Mouse (Mus musculus) left cerebral cortex, postnatal 14 days (tissue): ENCODE measurements around the gene Nfic. TPM values are rescaled to one million over a fixed set of nuclear protein-coding genes. Genes with fewer than 3 reads are reported as not detected.
A peak's percentile ranks its signal among the peaks of the same experiment; 100 is the strongest.

Experiments
- DNase-seq, 2 experiments: peaks; one replicate each; pipeline ENCODE4 v3.0.0; 2021 to 2022; ENCODE audit warnings: low spot score in 2 of 2, mixed read lengths in 1 of 2
- intact Hi-C: fragments of 180-260 bp; cut with DNase I; formaldehyde crosslinking; loops from one replicate; pipeline ENCODE4 v1.15.1; 2025
- total RNA-seq, 2 experiments: library from RNA; stranded (reverse); gene quantifications; 2 replicates each; pipeline ENCODE4 v1.2.3; 2021

Gene Nfic
- total RNA-seq, 2 experiments from 2014 or later = 67.0 to 69.8 TPM

DNA sequence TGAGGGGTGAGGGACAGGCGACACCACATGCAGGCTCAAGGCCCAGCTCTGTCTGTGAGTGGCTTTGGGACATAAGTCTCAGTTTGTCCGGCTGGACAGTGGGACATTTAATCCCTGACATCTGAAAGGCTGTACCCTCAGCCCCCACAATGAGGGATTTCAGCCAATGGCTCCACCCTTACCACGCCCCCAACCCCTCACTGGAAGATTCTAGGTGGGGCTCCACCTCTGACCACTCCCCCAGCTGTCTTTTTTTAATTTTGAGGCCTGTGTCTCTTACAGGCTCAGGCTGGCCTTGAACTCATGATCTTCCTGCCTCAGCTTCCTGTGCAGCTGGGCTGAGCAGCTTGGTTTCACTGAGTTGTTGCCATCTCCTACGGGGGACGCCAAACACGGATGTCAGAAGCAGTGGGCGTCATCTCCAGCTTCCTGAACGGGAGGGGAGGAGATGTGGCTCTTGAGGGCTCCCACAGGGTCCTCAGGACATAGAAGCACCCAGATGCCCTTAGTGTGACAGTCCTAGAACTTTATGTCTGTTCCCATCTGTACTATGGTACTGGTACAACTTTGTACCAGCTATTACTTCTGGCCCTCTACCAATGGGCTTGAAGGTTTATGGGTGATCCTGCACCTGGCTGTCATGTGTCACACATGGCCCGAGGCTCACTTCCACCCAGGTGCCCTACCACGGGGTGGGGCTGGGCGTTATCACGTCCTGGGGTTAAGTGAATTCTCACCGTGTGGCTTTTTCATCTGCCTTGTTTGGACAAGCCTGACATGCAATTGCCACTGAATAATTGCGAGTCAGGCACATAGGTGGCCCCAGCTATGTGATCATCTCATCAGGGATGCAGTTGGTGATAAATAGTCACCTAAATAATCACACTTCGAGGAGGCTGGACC, 20.8 kb downstream of the Nfic start:
- intact Hi-C loops = no loop called here

DNA sequence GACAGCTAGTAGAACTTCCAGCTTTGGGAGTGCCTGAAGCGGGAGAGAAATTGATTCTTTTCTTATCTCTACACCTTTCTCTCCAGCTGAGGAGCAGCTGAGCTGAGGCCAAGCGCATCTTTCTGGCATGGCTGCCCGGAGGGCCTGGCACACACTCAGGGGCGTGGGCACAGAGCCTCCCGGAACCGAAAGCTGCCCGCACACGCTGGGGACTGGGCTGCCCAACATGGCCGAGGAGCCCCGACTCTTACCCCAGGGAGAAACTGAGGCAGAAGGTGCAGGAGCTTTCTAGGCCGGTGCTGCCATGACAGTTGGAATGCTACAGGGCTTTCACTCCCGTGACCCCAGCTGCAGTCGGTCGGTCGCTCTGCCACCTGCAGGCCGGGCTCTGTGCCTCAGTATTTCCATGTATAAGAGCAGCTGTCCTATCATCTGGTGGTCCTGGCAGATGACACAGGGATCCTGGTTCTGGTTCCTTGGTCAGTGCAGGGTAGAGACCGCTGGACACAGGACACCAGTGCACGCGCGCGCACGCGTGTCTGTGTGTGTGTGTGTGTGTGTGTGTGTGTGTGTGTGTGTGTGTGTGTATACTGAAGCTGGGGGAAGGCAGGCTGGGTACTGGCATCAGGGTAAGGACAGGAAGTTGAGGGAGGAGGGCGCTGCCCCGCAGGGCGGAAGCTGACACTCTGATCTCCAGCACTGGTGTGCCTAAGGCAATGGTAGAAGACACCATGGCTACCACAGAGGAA, 21.7 kb downstream of the Nfic start:
- intact Hi-C loops = no loop called here
- DNase-seq = peak; percentile 18 to 31

More for the DNA sequence above, 20.8 kb downstream of the Nfic start:
- DNase-seq = peak in 1 of 2 experiments; percentile 7

DNA sequence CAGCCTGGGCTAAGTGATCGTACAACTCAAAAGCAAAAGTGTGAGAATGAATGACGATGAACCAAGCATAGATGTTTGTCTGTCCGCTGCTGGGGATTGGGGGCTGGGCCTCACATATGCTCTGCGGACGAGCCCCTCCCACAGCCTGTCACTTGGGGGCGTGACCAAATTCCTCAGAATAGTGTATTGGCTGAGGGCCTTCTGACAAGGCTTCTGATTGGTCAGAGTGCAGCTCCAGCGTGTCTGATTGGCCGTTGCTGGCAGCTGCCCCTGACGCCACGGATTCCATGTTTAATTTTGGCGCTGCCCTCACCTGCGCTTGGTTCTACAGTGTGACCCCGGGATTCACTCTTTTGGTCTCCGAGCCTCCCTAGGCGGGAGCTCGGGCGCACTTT, 22.6 kb downstream of the Nfic start:
- intact Hi-C loops = no loop called here
- peak; percentile 95 to 98 for DNase-seq

DNA sequence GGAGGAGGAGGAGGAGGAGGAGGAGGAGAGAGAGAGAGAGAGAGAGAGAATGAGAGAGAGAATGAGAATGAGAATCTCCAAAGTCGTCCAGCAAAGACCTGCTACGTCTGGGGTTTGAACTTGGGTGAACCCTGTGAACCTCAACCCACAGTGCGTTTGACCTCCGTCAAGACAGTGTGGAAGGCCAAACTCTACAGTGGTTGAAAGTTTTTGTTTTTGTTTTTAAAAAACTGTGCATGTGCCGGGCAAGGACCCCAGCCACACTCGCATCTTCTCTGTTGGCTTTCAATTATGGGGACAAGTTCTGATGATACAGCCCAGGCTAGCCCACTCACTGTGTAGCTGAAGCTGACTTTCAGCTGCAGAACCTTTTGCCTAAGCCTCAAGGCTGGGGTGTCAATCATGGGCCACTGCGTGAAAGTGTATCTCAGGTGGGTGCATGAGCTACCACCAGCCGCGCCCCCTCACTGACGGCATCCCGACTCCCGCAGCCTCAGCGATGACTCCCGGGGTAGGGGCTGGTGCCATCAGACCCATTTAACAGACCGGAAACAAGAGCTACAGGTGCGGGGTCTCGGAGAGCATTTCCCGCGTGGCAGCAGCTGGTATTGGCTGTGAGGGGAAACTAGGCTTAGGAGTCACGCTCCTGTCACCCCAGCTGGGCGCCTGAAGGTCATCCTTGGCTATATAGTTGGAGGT, 23.1 kb downstream of the Nfic start:
- peak in 1 of 2 experiments; percentile 22 for DNase-seq
- intact Hi-C loops = no loop called here

DNA sequence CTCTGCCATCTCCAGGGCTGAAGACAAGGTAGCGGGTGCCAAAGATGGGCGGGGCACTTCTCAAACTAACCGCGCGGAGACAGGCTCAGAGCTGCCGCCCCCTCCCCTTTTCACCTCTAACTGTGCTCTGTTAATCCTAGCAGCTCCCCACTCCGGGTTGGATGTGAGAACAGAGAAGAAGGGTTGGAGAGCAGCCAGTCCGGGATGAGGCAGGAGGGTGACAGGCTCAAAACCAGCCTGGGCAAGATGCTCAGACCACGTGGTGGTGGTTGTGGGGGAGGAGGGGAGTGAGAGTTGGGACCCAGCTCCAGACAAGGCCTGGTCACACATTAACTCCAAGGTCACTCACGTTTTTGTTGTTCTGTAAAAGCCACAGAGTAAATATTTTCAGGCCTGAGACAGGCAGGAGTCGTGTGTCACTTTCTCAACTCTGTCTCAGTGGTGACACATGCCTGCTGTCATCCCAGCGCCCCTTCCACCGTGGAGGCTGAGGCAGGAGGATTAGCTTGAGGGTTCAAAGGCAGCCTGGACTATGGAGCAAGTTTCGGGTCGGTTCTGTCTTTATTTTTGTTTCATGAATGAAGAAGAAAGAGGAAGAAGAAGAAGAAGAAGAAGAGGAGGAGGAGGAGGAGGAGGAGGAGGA, 23.8 kb downstream of the Nfic start:
- DNase-seq = peak; percentile 43 to 69
- intact Hi-C loops = no loop called here

DNA sequence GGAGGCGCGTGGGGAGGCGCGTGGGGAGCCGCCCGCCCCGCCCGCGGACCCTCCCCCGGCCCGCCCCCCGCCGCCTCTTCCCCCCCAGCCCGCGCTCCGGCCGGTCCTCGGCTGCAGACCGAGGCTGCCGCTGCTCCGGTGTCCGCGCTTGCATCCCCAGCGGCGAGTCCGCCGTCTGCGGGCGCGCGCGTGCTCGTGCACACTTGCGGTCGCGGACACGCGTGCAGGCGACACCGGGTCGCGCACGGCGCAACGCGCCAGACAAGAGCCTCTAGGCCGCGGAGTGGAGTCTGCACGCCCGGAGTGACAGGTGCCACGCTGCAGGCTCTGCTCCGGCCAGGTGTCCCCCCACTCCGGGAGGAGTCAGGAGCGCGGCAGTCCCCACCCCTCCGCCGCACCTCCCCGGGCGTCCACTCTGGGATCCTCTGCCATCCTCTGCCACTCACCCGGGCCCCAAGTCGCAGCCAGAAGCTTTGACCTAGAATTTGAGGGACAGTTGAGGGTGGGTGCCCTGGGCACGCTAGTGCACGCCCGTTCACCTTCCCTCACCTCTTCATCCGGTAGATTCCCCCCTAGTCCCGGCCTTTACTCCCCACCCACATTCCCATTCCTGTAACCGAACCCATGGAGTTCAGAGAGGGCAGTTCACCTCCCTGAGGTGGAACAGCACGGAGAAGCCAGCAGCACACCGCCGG, 24.5 kb downstream of the Nfic start:
- peak; percentile 73 to 76 for DNase-seq

DNA sequence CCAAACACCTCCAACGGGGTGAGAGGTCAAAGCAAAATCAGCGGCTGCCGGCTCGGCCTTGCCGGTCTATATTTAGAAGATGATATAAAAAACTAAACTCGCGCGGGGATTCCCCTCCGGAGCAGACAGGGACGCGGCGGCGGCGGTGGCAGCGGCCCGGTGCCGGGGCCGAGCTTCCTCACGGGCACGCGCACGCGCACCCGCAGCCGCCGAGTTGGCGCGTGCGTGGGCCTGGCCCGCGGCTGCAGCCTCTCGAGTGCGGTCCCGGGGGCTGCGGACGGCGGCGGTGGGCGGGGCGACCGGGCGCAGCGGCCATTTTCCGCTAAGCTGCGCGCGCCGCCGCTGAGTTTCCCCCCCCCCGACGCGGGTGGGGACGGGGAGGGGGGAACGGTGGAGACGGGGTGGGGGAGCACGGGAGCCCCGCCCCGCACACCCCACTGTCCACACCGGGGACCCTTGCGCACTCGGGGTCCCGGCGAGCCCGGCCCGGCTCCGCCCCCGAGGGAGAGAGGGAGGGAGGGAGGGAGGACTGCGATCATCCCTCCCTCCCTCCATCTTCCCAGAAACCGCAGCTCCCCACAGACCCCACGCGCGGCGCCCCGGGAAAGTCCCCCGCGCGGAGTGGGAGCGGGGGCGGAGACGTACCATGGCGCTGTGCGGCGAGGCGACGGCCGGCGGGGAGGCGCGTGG, 25.1 kb downstream of the Nfic start:
- intact Hi-C loops = no loop called here
- peak; percentile 68 to 84 for DNase-seq

More for the DNA sequence above, 24.5 kb downstream of the Nfic start:
- intact Hi-C loops = no loop called here

DNA sequence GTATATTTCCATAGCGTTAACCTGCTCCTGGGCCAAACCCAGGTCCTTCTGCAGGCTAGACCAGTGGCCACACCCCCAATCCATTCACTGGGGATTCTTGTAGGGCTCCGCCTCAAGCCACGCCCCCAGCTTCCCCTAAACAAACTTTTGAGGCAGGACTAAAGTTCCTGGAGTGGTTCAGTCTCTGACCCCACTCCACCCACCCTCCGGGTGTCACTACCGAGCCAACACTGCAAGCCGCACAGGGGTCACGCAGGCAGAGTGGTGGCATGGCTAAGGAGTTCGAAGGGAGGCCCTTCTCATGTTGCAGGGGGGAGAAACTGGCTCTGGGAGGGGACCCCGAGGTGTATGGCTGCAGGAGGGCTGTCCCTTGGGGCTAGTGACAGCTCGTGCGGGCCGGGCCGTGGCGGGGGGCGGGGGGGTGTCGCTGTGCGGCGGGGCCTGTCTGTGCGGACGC, 25.8 kb downstream of the Nfic start:
- intact Hi-C loops = no loop called here
- peak in 1 of 2 experiments; percentile 71 for DNase-seq

DNA sequence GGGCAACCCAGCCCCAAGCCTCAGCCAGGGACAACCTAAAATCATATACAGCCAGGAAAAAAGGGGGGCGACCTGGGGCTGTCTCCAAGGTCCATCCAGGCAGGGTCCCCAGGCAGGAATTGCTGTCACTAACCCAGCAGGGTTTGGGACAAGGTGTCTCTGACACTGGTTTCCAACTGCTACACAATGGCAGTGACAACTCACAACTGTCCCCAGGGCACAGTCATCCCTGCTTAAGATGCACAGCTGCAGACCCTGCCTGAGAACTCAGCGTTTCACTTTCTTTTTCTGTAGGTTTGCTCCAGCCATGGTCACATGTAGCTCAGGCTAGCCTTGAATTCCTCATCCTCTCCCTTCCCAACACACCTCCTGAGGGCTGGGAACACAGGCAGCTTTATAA, 26.3 kb downstream of the Nfic start:
- DNase-seq = peak; percentile 4 to 7
- intact Hi-C loops = no loop called here

DNA sequence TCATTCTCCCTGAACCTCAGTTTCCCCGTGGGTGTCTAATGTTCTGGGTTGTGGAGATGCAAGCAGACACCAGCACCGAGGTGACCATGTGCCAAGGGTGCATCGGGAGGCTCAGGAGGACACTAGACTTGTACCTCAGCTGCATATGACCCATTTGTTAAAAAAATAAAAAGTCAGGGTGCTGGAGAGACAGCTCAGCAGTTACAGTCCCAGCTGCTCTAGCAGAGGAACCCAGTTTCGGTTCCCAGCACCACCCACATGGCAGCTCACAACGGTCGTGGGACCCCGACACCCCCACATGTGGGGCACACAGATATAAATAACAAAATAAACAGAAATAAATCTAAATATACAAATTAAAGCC, 26.9 kb downstream of the Nfic start:
- intact Hi-C loops = no loop called here
- DNase-seq = peak in 1 of 2 experiments; percentile 4

DNA sequence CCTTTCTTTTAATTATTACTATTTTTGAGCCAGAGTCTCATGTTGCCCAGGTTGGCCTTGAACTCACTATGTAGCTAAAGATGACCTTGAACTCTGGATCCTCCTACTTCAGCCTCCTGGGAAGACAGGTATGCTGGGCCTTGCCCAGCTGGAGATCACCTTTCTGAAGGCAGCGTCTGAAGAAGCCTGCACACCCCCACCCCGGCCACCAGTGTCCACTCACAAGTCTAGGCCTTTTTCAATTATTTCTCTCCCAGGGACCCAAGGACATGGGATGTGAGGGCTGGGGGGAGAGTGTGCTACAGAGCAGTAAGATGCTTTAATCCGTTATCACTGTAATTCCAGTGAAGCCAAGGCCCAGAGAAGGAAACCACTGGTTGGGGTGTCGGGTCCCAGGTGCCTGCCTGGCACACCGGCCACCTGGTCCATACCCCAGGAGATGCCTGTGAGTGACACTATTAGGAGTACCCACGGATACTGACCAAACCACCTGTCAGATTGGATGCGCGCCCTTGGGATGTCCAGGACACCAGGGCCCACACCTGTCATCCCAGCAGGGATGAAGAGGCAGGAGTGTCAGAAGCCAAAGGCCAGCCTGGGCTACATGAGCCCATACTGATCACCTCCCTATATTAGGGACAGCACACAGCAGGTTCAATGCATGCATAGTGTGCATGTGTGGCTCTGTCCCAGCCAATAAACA, 27.5 kb downstream of the Nfic start:
- intact Hi-C loops = loop anchor here (2.0 kb wide), 1 partner anchor 15 kb away; no protein-coding TSS in a partner anchor
- peak; percentile 5 to 13 for DNase-seq

DNA sequence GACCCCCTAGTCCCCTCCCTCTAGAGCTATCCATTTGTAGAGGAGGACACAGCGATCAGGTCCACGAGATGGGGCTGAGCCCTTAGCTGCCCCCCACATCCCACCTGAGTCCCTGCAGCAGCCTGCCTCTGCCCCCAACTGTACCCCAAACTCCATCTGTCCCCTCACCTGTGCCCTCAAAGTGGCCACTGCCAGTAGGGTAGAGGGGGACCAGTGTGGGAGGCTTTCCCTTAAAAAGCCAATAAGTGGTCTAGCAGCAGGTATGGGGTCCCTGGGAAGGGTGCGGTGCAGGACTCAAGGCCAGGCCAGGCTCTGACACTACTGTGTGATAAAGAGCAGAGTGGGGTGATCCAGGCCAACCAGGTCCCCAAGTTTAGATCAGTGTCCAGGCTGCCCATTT, 28.1 kb downstream of the Nfic start:
- intact Hi-C loops = loop anchor here (2.0 kb wide), 1 partner anchor 15 kb away; no protein-coding TSS in a partner anchor
- DNase-seq = peak; percentile 3

DNA sequence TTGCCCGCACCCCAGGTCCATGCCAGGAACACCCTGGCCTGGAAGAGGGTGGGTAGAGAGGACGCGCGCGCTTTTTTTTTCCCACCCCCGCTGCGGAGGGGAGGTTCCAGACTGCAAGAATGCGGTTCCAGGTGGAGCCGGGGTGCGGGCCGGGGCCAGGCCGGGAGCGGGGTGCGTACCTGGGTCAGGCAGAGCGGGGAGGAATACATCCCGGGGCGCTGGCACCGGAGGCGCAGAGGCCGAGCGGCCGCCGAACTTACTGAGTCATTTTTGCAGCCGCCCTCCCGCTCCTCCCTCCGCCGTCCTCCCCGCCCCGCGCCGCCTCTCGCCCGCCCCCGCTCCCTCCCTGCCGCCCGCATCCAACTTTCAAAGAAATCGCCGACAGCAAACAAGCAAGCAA, 28.5 kb downstream of the Nfic start:
- DNase-seq = peak; percentile 33 to 57
- intact Hi-C loops = loop anchor here (2.0 kb wide), 1 partner anchor 14 kb away; no protein-coding TSS in a partner anchor

DNA sequence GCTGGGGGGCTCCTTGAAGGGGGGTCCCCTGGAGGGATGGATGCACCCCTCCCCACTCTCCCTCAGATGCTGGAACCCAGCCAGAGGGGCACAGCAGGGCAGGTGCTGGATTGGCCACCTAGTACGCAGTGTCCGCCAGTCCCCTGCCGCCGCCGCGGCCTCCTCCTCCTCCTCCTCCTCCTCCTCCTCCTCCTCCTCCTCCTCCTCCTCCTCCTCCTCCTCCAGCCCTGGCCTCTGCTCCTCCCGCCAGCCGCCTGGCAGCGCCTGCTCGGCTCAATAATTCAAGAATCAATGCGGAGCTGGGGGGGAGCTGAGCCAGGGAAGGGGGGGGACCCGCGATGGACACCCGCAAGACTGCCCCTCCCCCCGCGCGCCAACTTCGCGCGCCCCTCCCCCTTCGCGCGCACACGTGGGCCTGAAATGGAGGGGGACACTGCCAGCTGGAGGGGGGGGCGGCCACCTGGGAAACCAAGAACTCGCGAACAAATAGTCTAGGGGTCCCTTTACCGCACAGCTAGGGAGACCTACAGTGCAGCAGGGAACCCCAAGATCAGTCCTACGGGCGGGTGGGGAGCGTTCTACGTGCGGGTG, 29.3 kb downstream of the Nfic start:
- DNase-seq = peak; percentile 24 to 34
- intact Hi-C loops = loop anchor here (2.0 kb wide), 1 partner anchor 13 kb away; no protein-coding TSS in a partner anchor

DNA sequence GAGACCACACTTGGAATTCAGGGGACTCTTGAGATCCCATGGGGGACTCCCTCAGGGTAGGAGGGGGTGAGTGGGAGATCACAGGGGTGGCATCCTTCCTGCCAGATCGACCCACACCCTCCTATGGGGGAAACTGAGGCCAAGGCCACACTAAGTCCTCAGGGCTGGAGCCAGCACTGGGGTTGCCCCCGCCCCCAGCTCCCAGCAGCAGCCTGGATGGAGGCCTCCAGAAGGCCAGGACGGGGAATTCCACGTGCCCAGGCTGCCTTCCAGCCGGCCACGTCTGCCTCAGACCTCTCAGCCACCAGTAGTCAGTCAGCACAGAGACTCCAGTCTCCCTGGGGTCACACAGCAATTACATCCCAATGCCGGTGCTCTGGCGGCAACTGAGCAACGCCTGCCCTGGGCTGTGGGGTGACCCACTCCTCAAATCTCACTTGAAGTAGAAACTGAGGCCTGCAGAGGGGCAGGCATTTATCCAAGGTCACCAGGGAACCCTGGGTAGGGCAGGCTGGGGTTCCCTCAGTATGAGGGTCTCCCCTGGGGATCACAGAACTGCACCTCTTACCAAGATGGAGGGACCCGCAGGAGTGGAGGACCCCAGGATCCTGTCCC, 30.1 kb downstream of the Nfic start:
- intact Hi-C loops = no loop called here
- peak; percentile 13 to 19 for DNase-seq

DNA sequence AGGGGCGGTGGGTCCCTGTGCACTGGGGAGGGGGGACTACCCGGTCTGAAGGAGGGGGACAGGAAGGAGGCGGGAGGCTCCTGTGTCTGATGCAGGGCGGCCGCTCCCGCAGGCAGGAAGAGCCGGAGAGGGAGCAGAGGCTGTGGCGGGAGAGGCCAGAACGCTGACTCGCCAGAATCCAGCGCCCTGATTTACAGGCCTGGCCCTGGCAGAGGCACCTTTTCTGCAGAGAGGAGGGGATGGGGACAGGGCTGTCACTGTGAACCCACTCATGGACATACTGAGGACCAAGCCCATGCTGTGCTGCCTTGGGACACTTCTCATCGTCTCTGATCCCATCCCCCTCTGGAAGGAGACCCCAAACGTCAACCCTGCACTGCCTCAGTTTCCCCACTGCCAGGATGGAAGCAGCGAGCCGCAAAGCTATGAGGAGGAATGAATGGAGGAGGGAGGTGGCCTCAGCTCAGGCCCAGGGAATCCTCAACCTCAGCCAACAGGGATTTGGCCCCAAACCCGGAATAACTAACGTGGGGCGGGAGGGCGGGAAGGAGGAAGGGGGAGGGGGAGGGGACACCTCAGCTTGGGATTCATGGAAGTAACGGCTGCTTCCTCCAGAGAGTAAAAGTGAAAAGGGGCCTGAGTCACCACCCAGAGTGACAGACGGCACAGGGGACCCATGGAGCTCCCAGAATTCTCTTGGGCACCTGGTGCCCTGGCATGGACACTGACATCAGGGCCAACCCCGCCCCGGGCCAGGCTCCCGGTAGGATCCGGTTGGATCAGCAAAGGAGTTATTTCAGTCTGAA, 31.0 kb downstream of the Nfic start:
- peak; percentile 17 to 26 for DNase-seq
- intact Hi-C loops = no loop called here
